Mouse (Mus musculus): ENCODE measurements at regions not wholly inside any gene's neighbourhood (a gene's known extent, or its start where the extent isn't known, plus 50 kb on each side); places are given as distances from the start of the nearest gene placed in this dataset.

GRCm38 (mm10) chr2:137705724-137706422 lies 550.5 kb upstream of the Btbd3 start:
- peak; percentile 69 for DNase-seq (ENCODE audit: low spot score)

DNA sequence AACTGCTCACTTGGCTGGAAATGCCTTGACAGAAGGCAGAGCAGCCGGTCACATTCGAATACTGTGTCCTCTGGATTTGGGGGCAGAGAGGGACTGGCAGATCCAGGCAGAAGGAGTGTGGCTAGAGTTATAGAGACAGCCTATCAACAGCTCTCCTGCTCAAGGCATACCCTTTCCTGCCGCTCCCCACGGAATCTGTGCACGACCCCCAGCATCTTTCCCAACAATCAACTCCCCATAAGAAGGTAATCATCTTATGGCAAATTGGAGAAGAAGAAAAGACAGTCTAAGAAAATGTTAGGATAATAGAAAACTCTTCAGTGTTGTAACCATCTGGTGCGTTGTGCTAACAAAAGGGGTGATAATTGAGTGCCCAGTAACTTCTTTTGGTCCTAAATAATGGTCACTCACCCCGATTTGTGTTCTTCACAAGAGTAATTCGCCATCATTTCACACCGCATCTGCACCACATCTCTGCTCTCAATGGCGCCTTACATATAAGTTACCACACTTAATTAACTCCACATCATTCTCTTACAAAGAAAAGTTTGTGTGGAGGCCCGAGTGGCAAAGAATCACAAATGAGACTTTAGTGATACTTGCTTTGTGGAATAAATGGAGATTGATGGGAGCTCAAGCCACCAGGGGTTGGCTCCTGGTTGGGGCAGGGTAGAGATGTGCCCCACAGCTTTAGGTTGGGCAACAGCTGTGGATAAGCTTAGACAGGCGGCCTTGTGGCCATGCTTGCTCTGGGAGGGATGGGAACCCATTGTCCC lies 551.2 kb upstream of the Btbd3 start:
- peak; percentile 18 for DNase-seq (ENCODE audit: low spot score)

GRCm38 (mm10) chr2:137704565-137704947 lies 551.8 kb upstream of the Btbd3 start:
- DNase-seq (ENCODE audit: low spot score), result no peak

DNA sequence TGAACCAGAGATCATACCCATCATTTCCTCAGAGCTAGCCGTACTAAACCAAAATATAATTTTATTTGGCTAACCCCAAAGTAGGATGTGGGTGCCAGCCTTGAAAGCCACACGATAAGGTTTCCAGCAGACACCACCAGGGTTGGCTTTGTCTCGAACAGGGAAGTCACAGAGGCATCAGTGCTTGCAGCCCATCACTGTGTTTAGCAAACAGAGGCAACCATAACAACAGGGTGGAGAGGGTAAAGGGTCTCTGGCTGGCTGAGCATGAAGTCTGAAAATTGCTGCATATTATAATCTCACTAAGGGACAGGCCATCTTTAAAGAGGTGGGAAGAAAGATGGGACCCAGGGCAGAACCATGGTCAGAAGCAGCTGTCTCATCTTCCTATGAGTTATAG lies 552.3 kb upstream of the Btbd3 start:
- no peak for DNase-seq (ENCODE audit: low spot score)

- no peak for DNase-seq (ENCODE audit: low spot score)
Observed at GRCm38 (mm10) chr2:137695885-137696284, 560.5 kb upstream of the Btbd3 start.

DNA sequence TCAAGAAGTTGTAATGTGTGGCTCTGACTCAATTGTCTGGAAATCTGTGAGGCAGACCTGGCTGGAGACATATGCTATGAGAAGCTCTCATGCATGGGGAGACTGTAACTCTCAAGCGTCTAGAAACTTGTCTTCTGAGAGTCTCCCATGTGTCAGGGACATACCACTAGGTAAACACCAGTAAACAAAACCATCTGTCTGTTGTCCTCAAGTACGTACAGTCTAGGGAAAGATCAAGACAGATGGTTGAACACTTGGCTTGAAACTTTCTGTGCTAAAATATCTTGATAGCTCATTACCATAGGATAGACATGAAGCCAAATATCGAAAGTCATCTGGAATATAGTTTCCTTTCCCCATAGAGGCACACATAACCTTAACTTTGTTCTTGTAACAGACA lies 562.3 kb upstream of the Btbd3 start:
- DNase-seq (ENCODE audit: low spot score), result no peak

DNA sequence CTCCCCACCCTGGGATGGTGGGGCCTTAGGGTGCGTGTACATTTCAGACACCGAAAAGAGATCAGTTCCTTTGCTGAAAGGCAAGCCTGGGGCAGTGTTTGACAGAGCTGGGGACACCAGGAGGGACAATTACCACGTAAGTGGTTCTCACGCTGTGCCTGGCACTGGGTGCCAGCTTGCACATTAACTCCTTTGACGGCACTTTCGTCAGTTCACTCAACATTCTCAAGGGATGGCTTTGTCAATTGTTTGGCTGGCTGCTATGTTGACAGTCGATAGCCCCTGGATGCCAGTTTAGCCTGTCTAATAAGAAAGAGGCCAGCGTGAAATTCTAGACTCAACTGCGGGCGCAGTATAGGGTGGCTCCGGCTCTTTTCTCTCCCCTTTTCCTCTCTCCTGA lies 569.2 kb upstream of the Btbd3 start:
- DNase-seq (ENCODE audit: low spot score), result no peak

- no peak for DNase-seq (ENCODE audit: low spot score)
Observed at GRCm38 (mm10) chr2:137686735-137687134, 569.6 kb upstream of the Btbd3 start.

DNA sequence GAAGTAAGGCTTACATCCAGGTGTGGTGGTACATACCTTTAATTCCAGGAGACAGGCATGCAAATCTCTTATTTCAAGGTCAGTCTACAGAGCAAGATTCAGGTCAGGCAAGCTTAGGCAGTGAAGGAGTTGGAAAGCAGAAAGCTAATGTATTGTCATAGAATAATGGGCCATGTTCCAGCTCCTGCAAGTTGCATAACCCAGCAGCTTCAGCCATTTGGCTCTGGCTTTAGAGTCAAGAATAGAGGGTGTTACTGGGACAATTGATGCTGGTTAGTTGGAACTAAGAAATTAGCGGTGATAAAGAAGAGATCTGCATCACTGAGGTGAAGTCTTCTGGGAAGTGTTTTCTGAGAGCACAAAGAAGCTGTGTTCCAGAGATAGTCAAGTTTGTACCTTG lies 565.3 kb upstream of the Jag1 start:
- no peak for DNase-seq (ENCODE audit: low spot score)

DNA sequence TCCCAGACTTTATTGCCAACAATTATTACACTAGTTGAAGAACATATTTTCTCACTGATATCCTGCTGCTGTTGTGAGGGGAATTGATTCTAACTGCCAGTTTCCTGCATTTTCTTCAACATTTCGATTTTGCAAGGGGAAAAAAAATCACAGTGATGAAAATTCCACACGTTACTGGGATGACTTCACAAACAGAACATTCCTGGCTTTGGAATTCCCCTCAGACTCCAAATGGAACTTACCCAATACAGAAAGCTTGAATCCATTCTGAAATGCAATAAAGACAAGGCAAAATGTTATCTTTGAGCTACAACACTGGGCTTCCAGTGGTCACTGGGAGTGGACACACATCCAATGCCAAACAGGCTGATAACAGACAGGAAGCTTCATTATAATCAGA lies 546.7 kb upstream of the Jag1 start:
- DNase-seq (ENCODE audit: low spot score), result no peak

DNA sequence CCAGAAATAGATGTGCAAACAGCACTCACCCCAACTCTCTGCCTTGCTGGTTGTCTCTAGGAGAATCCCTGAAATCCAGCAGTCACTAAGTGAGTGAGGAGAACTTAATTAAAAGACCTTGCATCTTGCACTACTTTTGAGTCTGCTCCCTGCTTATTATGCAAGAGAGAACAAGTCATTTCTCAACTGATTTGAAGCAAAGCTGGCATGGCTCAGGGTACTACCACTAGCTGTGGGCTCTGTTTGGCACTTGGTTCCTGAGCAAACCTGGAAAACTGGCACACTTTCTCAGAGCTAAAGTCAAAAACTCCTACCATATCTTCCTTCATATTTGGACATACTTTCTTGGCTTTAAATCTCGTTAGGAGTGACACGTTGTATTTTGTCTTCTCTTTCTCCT lies 545.8 kb upstream of the Jag1 start:
- no peak for DNase-seq (ENCODE audit: low spot score)

DNA sequence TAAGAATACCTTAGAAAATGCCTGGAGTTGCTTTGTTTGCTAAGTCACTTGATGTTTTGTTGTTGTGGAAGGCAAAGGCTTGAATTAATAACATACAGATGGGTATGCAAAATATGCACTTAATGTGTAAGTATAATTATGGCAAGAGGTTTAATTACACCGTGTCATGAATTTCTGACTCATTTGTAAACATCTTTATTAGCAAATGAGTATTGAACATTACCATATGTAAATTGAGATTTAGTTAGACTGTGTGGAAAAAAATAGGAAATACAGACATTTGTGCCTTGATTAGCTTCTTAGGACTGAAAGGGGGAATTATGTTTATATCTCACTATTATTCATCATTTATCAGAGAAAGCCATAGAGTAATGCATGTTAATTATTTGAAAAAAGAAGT lies 544.0 kb upstream of the Jag1 start:
- no peak for DNase-seq (ENCODE audit: low spot score)

GRCm38 (mm10) chr2:137654296-137654695 lies 537.9 kb upstream of the Jag1 start:
- DNase-seq (ENCODE audit: low spot score), result no peak

GRCm38 (mm10) chr2:137644160-137644559 lies 527.7 kb upstream of the Jag1 start:
- DNase-seq (ENCODE audit: low spot score), result no peak

DNA sequence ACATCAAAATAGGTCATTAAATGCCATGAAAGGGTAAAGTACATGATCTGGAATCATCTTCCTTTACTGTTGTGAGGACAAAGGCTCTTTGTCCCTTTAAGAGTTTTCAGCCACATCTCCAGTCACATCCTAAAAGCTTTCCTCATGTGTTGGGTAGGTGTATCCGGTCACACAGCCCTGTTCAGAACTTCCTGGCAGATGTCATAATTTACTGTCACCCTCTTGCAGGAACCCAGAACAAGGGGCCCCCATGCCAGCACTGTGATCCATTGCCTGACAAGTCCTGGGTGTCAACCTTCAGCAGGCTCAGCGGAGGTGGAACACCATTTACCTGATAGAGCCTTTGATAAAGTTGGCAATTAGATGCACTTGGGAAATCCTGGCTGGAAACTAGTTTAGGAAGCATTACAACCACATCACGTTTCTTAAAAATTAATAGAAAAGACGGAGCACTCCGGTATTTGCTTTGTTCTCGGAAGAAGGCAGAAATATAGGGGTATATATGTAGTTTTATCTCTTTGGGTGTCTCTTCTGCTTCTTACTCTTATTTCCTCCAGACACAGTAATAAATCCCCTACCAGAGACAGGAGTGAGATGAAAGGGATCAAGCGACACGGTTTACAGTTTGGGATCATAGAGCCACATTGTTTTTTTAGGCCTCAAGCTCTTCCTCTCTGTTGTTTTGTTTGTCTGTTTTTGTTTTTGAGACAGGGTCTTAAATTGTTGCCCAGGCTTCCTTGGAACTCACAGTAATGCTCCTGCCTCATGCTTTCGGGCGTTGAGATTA lies 527.0 kb upstream of the Jag1 start:
- no peak for DNase-seq (ENCODE audit: low spot score)

DNA sequence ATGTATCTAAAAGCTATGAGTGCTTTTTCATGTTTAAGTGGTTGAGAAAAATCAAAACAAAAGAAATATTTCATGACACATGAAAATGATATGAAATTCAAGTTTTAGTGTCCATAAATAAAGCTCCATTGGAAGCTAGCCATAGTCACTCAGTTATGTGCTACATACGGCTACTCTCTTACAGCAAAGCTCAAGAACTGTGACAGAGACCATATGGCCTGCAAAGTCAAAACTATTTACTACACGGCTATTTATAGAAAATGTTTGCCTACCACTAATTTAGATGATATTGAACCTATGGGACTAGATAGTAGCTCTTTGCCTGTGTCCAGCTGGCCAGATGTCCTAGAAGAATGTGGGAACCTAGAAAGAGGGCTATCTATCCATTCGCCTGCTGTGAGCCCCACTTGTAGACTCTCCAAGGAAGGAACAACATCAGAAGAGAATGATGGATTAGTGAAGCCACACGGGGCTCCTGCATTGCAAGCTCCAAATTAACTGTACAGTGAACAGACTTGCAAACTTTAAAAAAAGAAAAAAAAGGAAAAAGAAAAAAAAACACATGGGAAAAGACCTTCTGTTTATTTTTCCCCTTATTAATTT lies 518.7 kb upstream of the Jag1 start:
- DNase-seq (ENCODE audit: low spot score), result no peak

DNA sequence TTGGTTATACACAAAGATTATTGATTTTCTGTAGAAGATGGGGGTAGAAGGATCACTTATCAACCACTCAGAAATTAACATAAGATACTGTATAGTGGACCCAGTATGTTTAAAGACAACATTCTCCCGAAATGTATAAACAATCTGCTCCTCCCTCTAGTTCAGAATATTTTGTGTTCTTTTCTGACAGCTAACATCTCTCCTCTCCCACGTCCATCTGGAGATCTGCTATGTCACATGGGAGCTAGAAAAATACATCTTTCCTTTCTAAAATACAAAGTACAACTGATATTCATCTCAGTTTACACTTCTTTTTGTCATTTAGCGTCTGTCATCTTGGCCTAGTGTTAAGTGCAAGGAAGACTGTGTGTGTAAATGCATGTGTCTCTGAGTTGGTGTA lies 500.2 kb upstream of the Jag1 start:
- DNase-seq (ENCODE audit: low spot score), result no peak

DNA sequence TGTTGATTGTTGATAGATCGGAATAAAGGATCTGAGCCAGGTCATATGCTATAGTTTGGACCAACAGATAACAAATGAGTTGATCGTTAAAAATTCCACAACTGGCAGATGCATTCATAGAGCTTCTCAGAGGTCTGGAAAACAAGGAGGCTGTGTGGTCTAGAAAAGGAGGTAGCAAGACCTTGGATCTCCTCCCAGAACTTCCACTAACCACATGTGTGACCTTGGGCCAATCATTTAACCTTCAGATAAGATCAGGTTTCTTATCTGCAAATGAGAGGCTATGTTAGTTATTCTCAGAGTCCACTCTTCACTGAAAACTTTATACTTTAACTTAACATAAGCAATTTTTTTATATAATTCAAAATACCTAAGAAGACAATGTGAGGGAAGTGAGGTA lies 497.3 kb upstream of the Jag1 start:
- DNase-seq (ENCODE audit: low spot score), result no peak

GRCm38 (mm10) chr2:137608506-137608905 lies 492.1 kb upstream of the Jag1 start:
- no peak for DNase-seq (ENCODE audit: low spot score)

DNA sequence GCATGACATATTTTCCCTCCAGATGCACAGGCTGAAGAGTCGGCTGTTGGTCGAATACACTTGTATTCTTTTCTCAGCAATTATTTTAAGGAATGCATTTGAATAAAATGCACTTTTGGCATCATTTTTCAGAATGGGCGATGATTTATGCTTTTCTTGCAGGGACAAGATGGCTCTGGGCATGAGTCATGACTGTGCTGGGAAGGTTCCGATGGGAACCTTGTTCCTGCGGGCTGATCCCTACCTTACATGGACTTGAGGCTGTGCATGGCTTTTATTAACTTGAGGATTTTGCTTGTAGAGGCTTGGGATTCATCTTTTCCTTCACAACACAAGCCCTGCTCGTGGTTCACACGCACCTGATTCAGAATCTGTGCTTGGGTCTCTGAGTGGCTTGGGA lies 481.7 kb upstream of the Jag1 start:
- DNase-seq (ENCODE audit: low spot score), result no peak

GRCm38 (mm10) chr2:137594509-137594908 lies 478.1 kb upstream of the Jag1 start:
- DNase-seq (ENCODE audit: low spot score), result no peak

DNA sequence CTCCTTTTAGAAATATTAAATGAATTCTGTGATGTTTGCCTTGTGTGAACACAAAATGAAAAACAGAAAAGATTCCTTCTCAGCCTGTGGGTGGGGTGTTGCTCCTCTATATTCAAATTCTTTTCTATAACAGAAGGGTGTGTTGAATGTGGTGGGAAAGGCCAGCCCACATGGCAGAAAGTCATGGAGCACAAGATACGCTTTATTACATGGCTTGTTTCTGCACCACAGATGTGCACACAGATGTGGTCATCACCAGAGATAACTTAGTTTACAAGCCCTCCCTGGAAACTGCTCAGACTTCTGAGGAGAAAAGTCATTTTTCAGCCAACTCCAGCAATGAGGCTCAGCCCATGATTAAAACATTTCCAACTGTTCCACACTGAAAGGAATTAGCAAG lies 475.1 kb upstream of the Jag1 start:
- DNase-seq (ENCODE audit: low spot score), result no peak

GRCm38 (mm10) chr2:137581491-137581890 lies 465.0 kb upstream of the Jag1 start:
- DNase-seq (ENCODE audit: low spot score), result no peak
